Mouse (Mus musculus) E14TG2a.4 (cell line): ENCODE measurements at regions not wholly inside any gene's neighbourhood (a gene's known extent, or its start where the extent isn't known, plus 50 kb on each side); places are given as distances from the start of the nearest gene placed in this dataset.

Experiments
- CTCF ChIP-seq: conservative IDR thresholded peaks from 2 replicates; pipeline ENCODE4 v1.5.1; 2014; ENCODE audit warnings: low read length
- NANOG ChIP-seq: IDR thresholded peaks from 2 replicates; pipeline ENCODE4 v1.6.1; 2014; ENCODE audit warnings: borderline replicate concordance, low read length, mixed read lengths
- POU5F1 ChIP-seq: IDR thresholded peaks from 2 replicates; pipeline ENCODE4 v1.6.1; 2014; ENCODE audit warnings: low read length, borderline replicate concordance

- TF ChIP-seq CTCF = no peak
- TF ChIP-seq NANOG = no peak
- no peak for TF ChIP-seq POU5F1
These were observed 386.7 kb upstream of the Btbd3 start for GRCm38 (mm10) chr2:137869676-137870075.
